Mouse (Mus musculus) gastrocnemius, postnatal 10 days (tissue): ENCODE results near the gene Gm20388. TPM values are rescaled to one million over a fixed set of nuclear protein-coding genes. Genes with fewer than 3 reads are reported as not detected.
"Not testable (repeated sequence)": the region's sequence is repeated elsewhere in the genome, so short reads cannot be mapped to it uniquely, and the experiment has no call there.

Source experiments
- DNase-seq: peaks from one replicate; pipeline ENCODE4 v3.0.0; 2021; ENCODE audit warnings: mixed read lengths
- total RNA-seq, 2 experiments: library from RNA; stranded (reverse); gene quantifications; 2 replicates each; pipeline ENCODE4 v1.2.3; 2021

The Gm20388 gene
- total RNA-seq, 2 experiments from 2014 or later, result 2.9 to 6.0 TPM

- no peak for DNase-seq
Observed at GRCm38 (mm10) chr8:123453951-123454350, 3543.3 kb downstream of the Gm20388 start.

DNA sequence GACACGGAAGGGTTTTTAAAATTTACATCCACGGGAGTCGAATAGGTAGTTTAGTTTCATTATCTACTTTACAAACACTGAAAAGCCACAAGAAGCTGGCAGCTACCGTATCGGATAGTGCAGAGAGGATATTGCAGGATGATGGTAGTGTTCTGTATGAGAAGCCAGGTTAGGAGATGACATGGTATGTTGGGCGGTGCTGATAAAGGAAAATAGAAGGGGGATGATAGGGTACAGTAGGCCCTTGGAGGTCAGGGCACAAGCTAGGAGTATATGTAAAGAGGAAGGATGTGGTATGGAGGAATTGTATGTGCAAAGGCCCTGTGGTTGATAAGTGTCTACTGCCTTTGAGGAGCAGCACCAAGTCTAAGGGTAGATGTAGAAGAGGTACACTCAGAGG lies 3543.9 kb downstream of the Gm20388 start:
- DNase-seq, result no peak

DNA sequence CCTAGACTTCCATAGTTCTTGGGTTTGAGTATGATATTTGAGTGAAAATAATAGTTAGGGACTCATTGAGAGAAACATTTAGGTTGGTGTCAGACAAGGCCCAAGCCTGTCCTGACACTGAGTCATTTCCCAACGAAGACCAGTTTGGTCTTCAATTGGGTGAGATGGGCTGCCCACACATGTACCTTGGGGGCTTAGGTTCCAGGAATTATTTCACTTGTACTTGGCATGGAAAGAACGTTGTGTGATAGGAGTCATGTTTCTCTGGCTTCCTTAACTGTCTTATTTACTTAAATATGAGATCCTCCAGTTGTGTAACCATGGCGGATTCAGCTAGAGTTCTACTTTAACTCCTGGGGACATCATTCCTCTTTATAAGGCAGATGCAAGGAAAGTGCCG lies 3553.0 kb downstream of the Gm20388 start:
- DNase-seq, result no peak

DNA sequence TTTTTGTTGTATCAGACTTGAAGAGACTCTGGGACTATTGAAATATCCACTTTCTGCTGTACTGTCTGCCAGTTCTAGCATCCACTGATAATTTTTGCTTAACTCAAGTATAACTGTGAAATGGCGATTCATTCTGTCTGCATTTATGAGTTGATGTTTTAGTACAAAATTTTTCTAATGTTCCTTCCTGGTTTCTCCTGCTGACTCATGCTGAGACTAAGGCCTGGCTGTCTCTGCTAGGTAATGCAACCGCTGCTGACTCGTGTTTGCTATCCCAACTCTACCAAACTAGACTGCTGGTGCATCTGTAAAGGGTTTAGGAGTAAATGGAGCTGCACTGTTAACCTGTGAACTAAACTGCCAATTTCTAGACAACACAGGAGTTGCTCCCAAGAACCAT lies 3556.8 kb downstream of the Gm20388 start:
- no peak for DNase-seq

DNA sequence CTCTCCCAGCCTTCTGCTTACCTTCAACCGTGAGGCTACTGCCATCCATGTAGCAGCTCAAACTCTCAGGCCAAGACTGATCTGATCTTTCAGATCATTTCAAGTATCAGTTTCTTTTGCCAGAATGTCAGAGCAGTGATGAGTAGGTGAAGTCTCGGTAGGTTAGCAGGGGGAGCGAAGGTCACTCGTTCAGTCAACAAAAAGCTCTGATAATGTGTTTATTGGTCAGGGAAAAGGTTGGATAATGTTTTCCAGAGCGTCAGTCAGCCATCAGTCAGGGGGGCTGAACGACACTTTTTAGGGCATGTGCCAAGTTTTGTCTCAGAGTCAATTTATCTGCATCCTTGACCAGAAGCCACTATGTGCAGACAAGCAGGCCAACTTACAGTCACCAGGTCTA lies 3562.3 kb downstream of the Gm20388 start:
- DNase-seq, result not testable (repeated sequence)

DNA sequence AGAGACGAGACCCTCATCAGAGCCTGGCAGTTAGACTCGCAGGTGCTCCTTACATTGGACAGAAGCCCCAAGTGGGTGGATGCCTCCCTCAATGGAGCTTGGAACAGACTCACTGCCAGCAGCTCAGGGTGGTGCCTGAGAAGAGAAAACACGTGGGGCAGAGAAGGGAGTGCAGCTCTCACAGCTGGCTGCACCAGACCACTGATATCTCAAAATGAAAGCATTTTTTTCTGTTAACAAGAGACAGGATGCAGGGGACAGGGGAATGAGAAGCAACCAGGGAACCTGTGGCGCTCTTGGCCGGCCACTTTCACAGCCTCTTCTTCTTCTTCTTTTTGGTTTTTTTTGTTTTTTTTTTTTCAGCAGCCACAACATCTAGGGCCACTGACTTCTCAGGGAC lies 3563.9 kb downstream of the Gm20388 start:
- DNase-seq, result not testable (repeated sequence)

GRCm38 (mm10) chr8:123476911-123477736 lies 3566.5 kb downstream of the Gm20388 start:
- no peak for DNase-seq

DNA sequence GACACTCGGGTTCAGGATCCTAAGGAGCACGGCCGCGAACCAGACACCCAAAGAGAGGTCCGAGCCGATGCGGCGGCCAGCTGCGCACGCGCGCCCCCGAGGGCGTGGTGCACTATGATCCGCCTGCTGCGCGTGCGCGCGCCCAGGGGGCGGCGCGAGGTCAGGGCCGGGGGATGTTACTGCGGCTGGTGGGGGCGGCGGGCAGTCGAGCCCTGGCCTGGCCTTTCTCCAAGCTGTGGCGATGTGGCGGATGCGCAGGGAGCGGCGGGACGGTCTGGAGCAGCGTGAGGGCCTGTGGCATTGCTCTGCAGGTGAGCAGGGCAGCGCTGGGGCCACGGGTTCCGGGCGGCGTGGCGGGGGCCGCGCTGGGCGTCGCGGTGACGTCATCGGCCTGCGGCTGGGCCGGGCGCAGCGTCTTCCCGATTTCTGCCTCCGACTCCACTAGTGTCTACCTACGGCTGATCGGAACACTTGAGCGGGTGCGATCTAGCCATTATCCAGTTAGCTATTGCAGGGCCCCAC lies 3567.2 kb downstream of the Gm20388 start, which contains the start of gene Afg3l1:
TSS of gene Afg3l1 (plus strand) at position 167 of the 522 bp plus-strand sequence.
- DNase-seq, result peak; percentile 94

DNA sequence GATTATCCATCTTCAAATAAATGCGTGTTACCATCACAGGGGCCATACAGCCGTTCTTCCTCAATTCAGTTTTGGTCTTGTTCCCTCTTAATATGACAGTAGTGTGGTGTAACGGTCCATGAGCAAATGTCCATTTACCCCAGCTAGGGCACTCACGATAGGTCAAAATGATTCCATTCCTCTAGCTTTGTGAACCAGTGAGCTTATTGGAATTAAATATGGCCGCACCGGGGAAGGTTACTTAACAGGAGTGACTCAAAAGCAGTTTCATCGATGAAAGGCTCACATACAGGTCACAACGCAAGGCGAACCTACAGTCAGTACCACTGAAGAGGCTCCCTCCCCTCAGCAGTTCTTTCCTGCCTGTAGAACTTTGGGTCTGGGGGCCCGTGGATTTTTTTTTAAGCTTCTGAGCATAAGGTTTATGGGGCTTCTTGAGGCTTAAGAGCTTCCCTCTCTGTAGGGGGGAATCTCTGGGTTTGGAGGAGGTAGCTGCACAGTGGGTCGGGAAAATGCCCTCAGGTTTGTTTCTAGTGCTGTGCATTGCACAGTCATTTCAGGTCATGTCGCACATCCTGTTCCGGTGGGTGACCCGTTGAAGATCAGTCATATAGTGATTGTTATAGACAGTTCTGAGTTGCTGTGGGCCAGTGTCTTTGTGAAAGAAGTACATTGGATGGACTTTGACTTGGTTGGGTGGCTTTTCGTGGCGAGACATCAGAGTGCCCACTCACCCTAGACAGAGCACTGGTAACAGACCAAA lies 3568.0 kb downstream of the Gm20388 start:
- DNase-seq, result no peak

GRCm38 (mm10) chr8:123482627-123483026 lies 3572.0 kb downstream of the Gm20388 start:
- DNase-seq, result no peak

- no peak for DNase-seq
Observed at GRCm38 (mm10) chr8:123491280-123492075, 3580.8 kb downstream of the Gm20388 start.

DNA sequence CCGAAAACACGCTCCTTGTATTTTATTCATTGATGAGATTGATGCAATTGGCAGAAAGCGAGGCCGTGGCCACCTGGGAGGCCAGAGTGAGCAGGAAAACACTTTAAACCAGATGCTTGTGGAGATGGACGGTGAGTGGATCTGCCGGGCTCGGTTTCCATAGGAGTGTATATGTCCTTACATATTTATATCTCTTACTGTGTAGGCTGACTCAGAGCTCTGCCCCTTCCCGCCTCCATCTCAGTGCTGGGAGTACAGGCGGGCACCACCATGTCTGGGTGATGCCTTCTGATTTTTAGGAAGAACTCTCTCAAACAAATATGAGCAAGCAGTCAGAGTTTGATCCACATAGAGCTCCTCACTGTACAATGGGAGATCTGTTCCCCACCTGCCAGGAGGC lies 3582.3 kb downstream of the Gm20388 start:
- DNase-seq, result no peak

- no peak for DNase-seq
Observed at GRCm38 (mm10) chr8:123497699-123498098, 3587.1 kb downstream of the Gm20388 start.

GRCm38 (mm10) chr8:123498963-123499362 lies 3588.3 kb downstream of the Gm20388 start:
- no peak for DNase-seq

DNA sequence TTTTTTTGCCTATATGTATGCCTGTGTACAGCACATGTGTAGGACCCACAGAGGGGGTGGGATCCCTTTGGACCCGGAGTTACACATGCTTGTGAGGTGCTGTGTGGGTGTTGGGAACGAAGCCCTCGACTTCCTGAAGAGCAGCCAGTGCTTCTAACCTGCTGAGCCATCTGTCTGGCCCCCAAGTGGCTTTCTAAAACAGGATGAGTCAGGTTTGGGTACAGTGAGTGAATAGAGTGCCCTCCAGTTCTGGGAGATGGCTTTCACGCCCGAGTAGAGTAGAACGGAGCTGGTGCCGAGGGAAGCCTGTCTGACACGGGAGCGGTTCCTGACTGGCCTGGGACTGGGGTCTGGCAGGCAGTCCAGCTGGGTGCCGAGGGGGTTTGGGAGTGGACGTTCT lies 3588.9 kb downstream of the Gm20388 start:
- no peak for DNase-seq

GRCm38 (mm10) chr8:123502192-123502591 lies 3591.6 kb downstream of the Gm20388 start:
- DNase-seq, result no peak

DNA sequence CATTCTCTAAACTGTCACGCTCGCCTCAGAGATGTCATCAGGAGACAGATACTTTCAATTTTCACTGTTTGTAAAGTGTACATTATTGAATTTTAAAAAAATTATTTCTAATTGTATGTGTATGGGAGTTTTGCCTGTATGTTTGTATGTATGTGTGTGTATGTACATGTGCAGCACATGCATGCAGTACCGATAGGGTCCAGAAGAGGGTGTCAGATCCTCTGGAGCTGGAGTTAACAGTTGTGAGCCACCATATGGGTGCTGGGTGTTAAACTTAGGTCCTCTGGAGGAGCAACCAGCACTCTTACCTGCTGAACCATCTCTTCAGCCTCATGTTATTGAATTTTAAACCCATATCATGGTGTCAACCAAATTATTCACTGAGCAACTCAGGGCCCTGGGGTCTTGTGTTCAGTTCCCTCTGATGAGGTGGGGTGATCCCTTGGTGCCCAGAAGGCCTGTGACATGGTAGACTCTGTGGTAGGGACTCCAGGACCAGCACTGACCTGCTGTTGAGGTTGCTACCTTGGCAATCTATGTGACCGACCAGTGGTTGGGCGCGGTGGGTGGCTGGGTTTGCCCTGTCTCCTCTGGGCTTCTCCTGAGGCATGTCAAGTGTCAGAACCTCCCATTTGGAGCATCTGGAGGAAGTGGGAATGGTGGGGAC lies 3593.3 kb downstream of the Gm20388 start:
- no peak for DNase-seq

- no peak for DNase-seq
Observed at GRCm38 (mm10) chr8:123504591-123505195, 3594.1 kb downstream of the Gm20388 start.

GRCm38 (mm10) chr8:123505267-123505666 lies 3594.6 kb downstream of the Gm20388 start:
- no peak for DNase-seq

- DNase-seq, result no peak
Observed at GRCm38 (mm10) chr8:123505695-123506094, 3595.1 kb downstream of the Gm20388 start.

DNA sequence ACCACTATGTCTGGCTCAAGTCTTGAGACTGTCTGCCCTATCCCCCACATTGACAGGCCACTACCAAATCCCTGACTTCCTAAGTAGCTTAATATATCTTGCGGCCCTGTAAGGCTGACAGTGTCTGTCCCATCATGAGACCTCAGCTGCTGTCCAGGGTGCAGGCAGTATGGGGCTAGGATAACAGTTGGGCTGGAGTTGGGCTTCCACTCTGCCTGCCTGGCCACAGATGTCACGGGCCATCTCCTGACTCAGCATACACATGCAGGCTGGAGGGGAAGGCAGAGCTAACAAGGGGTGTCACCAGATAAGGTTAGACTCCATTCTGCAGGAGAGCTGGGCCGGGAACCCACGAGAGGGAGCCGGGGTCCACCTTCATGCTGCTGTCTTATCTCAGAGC lies 3596.5 kb downstream of the Gm20388 start:
- no peak for DNase-seq
